Mouse (Mus musculus): ENCODE results near the gene Zmat3.

- TF ChIP-seq POLR2A (IDR thresholded peaks at IDR 0.05; ENCODE audit: extremely low read depth, insufficient read depth, low read length) (no peak), CTCF (IDR thresholded peaks at IDR 0.05; ENCODE audit: low read depth, low read length) (no peak)
These were observed 31.8 kb upstream of the Zmat3 start, which contains the start of gene Pik3ca for GRCm38 (mm10) chr3:32397461-32398174.
